Mouse (Mus musculus): ENCODE measurements around the gene Fam57b. TPM values are rescaled to one million over a fixed set of nuclear protein-coding genes. Genes with fewer than 3 reads are reported as not detected.

Fam57b gene
- polyA plus RNA-seq, 1 experiment, result not detected

- TF ChIP-seq CTCF (IDR thresholded peaks at IDR 0.05; ENCODE audit: control insufficient read depth, insufficient read depth, low read length) (no peak), POLR2A (IDR thresholded peaks at IDR 0.05; ENCODE audit: borderline replicate concordance, control insufficient read depth, low read depth, low read length) (no peak)
- Histone ChIP-seq H3K4me3 (replicated peaks; ENCODE audit: control insufficient read depth, low read depth, low read length) (no peak overlapping the region), H3K4me1 (ENCODE audit: control insufficient read depth, insufficient read depth, low read length) (no peaks in the 10 kb centered on the region), H3K27ac (ENCODE audit: control insufficient read depth, insufficient read depth, low read depth, low read length, poor library complexity) (no peak overlapping the region)
- 95% methylated on average over 2 of the region's 2 CpGs for WGBS
Measured at GRCm38 (mm10) chr7:126867534-126867933, 70.1 kb downstream of the Fam57b start.

DNA sequence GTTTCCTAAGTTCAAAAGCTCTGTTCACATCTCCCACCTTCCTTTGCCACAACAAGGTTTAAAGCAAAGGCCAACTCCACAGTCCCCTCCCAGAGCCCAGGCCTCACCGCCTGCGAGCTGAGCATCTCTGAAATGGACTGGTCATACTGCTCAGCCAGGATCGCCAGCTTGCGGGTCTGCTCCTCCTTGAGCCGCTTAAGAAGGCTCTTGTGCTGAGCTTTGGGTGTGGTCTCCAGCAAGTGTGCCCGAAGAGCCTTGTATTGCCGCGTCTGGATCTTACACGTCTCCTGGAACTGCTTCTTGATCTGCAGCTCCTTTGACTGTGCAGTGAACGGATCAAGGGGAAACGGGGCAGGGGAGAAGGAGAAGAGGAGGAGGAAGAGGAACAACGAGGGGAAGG is 70.5 kb downstream of the Fam57b start:
- H3K4me1 ChIP-seq (ENCODE audit: control insufficient read depth, insufficient read depth, low read length), result no peaks in the 10 kb centered on the region
- TF ChIP-seq CTCF (IDR thresholded peaks at IDR 0.05; ENCODE audit: control insufficient read depth, insufficient read depth, low read length) (no peak), POLR2A (IDR thresholded peaks at IDR 0.05; ENCODE audit: borderline replicate concordance, control insufficient read depth, low read depth, low read length) (no peak)
- no peak overlapping the region for H3K4me3 ChIP-seq (replicated peaks; ENCODE audit: control insufficient read depth, low read depth, low read length)
- 77% methylated on average over 12 of the region's 12 CpGs for WGBS
- H3K27ac ChIP-seq (ENCODE audit: control insufficient read depth, insufficient read depth, low read depth, low read length, poor library complexity), result no peak overlapping the region

- H3K27ac ChIP-seq (ENCODE audit: control insufficient read depth, insufficient read depth, low read depth, low read length, poor library complexity), result no peak overlapping the region
- no peaks in the 10 kb centered on the region for H3K4me1 ChIP-seq (ENCODE audit: control insufficient read depth, insufficient read depth, low read length)
- no peak overlapping the region for H3K4me3 ChIP-seq (replicated peaks; ENCODE audit: control insufficient read depth, low read depth, low read length)
- WGBS, result 92% methylated on average over 23 of the region's 23 CpGs
- no peak for TF ChIP-seq CTCF (IDR thresholded peaks at IDR 0.05; ENCODE audit: control insufficient read depth, insufficient read depth, low read length)
- no peak for TF ChIP-seq POLR2A (IDR thresholded peaks at IDR 0.05; ENCODE audit: borderline replicate concordance, control insufficient read depth, low read depth, low read length)
Measured at GRCm38 (mm10) chr7:126869780-126870519, 72.5 kb downstream of the Fam57b start.

- no peak for TF ChIP-seq POLR2A (IDR thresholded peaks at IDR 0.05; ENCODE audit: borderline replicate concordance, control insufficient read depth, low read depth, low read length)
- no peak for TF ChIP-seq CTCF (IDR thresholded peaks at IDR 0.05; ENCODE audit: control insufficient read depth, insufficient read depth, low read length)
- Histone ChIP-seq H3K27ac (ENCODE audit: control insufficient read depth, insufficient read depth, low read depth, low read length, poor library complexity) (no peak overlapping the region), H3K4me1 (ENCODE audit: control insufficient read depth, insufficient read depth, low read length) (no peaks in the 10 kb centered on the region), H3K4me3 (replicated peaks; ENCODE audit: control insufficient read depth, low read depth, low read length) (no peak overlapping the region)
- WGBS, result 83% methylated on average over 2 of the region's 2 CpGs
Measured at GRCm38 (mm10) chr7:126870520-126870891, 73.0 kb downstream of the Fam57b start.

DNA sequence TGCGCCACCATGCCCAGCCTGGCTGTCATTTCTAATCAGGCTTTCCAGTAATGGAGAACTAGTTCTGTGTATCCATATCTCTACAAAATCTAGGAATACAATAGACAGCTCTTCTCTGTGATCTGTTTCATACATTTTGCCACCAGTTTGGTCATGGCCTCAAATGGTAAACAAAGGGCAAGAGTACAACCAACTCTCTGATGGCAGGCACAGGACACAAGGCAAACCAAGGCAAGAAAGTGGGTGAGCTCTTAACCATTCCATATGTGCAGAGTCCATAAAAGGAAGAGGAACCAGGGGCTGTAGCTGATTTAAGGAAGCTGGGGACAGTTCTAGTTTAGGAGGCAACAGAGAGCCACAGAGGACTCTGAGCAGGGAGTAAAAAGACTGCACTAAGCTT is 79.8 kb downstream of the Fam57b start:
- TF ChIP-seq CTCF (IDR thresholded peaks at IDR 0.05; ENCODE audit: control insufficient read depth, insufficient read depth, low read length), result no peak
- no peak for TF ChIP-seq POLR2A (IDR thresholded peaks at IDR 0.05; ENCODE audit: borderline replicate concordance, control insufficient read depth, low read depth, low read length)
- WGBS, result 100% methylated on average over 1 of the region's 1 CpGs
- no peak overlapping the region for H3K27ac ChIP-seq (ENCODE audit: control insufficient read depth, insufficient read depth, low read depth, low read length, poor library complexity)
- H3K4me1 ChIP-seq (ENCODE audit: control insufficient read depth, insufficient read depth, low read length), result peaks cover 3% of the 10 kb centered on the region; the same call in 1 of the 2 replicates
- H3K4me3 ChIP-seq (replicated peaks; ENCODE audit: control insufficient read depth, low read depth, low read length), result no peak overlapping the region

Other genes starting within 250 kb of the Fam57b start
- 52.3 and 90.2 TPM in 2 replicates for gene Eif3c, start 231.3 kb upstream of the Fam57b start, polyA plus RNA-seq (2011; ENCODE audit: insufficient read depth, insufficient read length, low replicate concordance, missing spikeins)
- 21.2 and 45.7 TPM in 2 replicates for gene Apobr, start 212.7 kb upstream of the Fam57b start, polyA plus RNA-seq (2011; ENCODE audit: insufficient read depth, insufficient read length, low replicate concordance, missing spikeins)
- 98.2 and 269 TPM in 2 replicates for gene Cln3, start 211.9 kb upstream of the Fam57b start, polyA plus RNA-seq (2011; ENCODE audit: insufficient read depth, insufficient read length, low replicate concordance, missing spikeins)
- gene Il27, start 202.7 kb upstream of the Fam57b start, polyA plus RNA-seq (2011; ENCODE audit: insufficient read depth, insufficient read length, low replicate concordance, missing spikeins), result 1.9 and 6.0 TPM in 2 replicates
- 28.1 and 37.6 TPM in 2 replicates for gene Nupr1, start 166.8 kb upstream of the Fam57b start, polyA plus RNA-seq (2011; ENCODE audit: insufficient read depth, insufficient read length, low replicate concordance, missing spikeins)
- gene Sgf29, start 148.4 kb upstream of the Fam57b start, polyA plus RNA-seq (2011; ENCODE audit: insufficient read depth, insufficient read length, low replicate concordance, missing spikeins), result 25.8 and 27.0 TPM in 2 replicates
- 14.2 and 34.1 TPM in 2 replicates for gene Sult1a1, start 121.2 kb upstream of the Fam57b start, polyA plus RNA-seq (2011; ENCODE audit: insufficient read depth, insufficient read length, low replicate concordance, missing spikeins)
- 77.8 and 182 TPM in 2 replicates for gene Bola2, start 102.3 kb upstream of the Fam57b start, polyA plus RNA-seq (2011; ENCODE audit: insufficient read depth, insufficient read length, low replicate concordance, missing spikeins)
- 5.0 and 11.1 TPM in 2 replicates for gene Slx1b, start 101.9 kb upstream of the Fam57b start, polyA plus RNA-seq (2011; ENCODE audit: insufficient read depth, insufficient read length, low replicate concordance, missing spikeins)
- 370 and 776 TPM in 2 replicates for gene Coro1a, start 89.9 kb upstream of the Fam57b start, polyA plus RNA-seq (2011; ENCODE audit: insufficient read depth, insufficient read length, low replicate concordance, missing spikeins)
- gene Mapk3, start 38.1 kb upstream of the Fam57b start, polyA plus RNA-seq (2011; ENCODE audit: insufficient read depth, insufficient read length, low replicate concordance, missing spikeins), result 78.4 and 117 TPM in 2 replicates
- gene Gdpd3, start 31.3 kb upstream of the Fam57b start, polyA plus RNA-seq (2011; ENCODE audit: insufficient read depth, insufficient read length, low replicate concordance, missing spikeins), result 20.1 and 40.1 TPM in 2 replicates
- gene Ypel3, start 20.7 kb upstream of the Fam57b start, polyA plus RNA-seq (2011; ENCODE audit: insufficient read depth, insufficient read length, low replicate concordance, missing spikeins), result 236 and 411 TPM in 2 replicates
- gene Tbx6, start 16.2 kb upstream of the Fam57b start, polyA plus RNA-seq (2011; ENCODE audit: insufficient read depth, insufficient read length, low replicate concordance, missing spikeins), result 7.5 and 13.7 TPM in 2 replicates
- gene Ppp4c, start 5.2 kb upstream of the Fam57b start, polyA plus RNA-seq (2011; ENCODE audit: insufficient read depth, insufficient read length, low replicate concordance, missing spikeins), result 90.6 and 130 TPM in 2 replicates
- not detected in 2 replicates for gene 4930451I11Rik, start 34.0 kb downstream of the Fam57b start, polyA plus RNA-seq (2011; ENCODE audit: insufficient read depth, insufficient read length, low replicate concordance, missing spikeins)
- gene Doc2a, start 49.7 kb downstream of the Fam57b start, polyA plus RNA-seq (2011; ENCODE audit: insufficient read depth, insufficient read length, low replicate concordance, missing spikeins), result not detected in 2 replicates
- gene Hirip3, start 64.3 kb downstream of the Fam57b start, polyA plus RNA-seq (2011; ENCODE audit: insufficient read depth, insufficient read length, low replicate concordance, missing spikeins), result 77.2 and 107 TPM in 2 replicates
- gene Ino80e, start 64.7 kb downstream of the Fam57b start, polyA plus RNA-seq (2011; ENCODE audit: insufficient read depth, insufficient read length, low replicate concordance, missing spikeins), result 38.1 and 59.7 TPM in 2 replicates
- 113 and 149 TPM in 2 replicates for gene Taok2, start 87.0 kb downstream of the Fam57b start, polyA plus RNA-seq (2011; ENCODE audit: insufficient read depth, insufficient read length, low replicate concordance, missing spikeins)
- gene Tmem219, start 125.2 kb downstream of the Fam57b start, polyA plus RNA-seq (2011; ENCODE audit: insufficient read depth, insufficient read length, low replicate concordance, missing spikeins), result 39.9 and 76.2 TPM in 2 replicates
- gene Kctd13, start 131.2 kb downstream of the Fam57b start, polyA plus RNA-seq (2011; ENCODE audit: insufficient read depth, insufficient read length, low replicate concordance, missing spikeins), result 4.0 and 17.3 TPM in 2 replicates
- gene Asphd1, start 151.9 kb downstream of the Fam57b start, polyA plus RNA-seq (2011; ENCODE audit: insufficient read depth, insufficient read length, low replicate concordance, missing spikeins), result not detected in 2 replicates
- 0.83 and 3.5 TPM in 2 replicates for gene Sez6l2, start 152.9 kb downstream of the Fam57b start, polyA plus RNA-seq (2011; ENCODE audit: insufficient read depth, insufficient read length, low replicate concordance, missing spikeins)
- 51.4 and 89.1 TPM in 2 replicates for gene Cdipt, start 178.2 kb downstream of the Fam57b start, polyA plus RNA-seq (2011; ENCODE audit: insufficient read depth, insufficient read length, low replicate concordance, missing spikeins)
- gene Cdiptos, start 178.4 kb downstream of the Fam57b start, polyA plus RNA-seq (2011; ENCODE audit: insufficient read depth, insufficient read length, low replicate concordance, missing spikeins), result 2.3 and 2.4 TPM in 2 replicates
- gene Mvp, start 217.0 kb downstream of the Fam57b start, polyA plus RNA-seq (2011; ENCODE audit: insufficient read depth, insufficient read length, low replicate concordance, missing spikeins), result 6.3 and 15.1 TPM in 2 replicates
- gene Pagr1b, start 218.8 kb downstream of the Fam57b start, polyA plus RNA-seq (2011; ENCODE audit: insufficient read depth, insufficient read length, low replicate concordance, missing spikeins), result not detected in 2 replicates
- 20.4 TPM in 1 of 2 replicates, not detected in the other for gene Pagr1a, start 219.7 kb downstream of the Fam57b start, polyA plus RNA-seq (2011; ENCODE audit: insufficient read depth, insufficient read length, low replicate concordance, missing spikeins)
- gene Gm42742, start 223.4 kb downstream of the Fam57b start, polyA plus RNA-seq (2011; ENCODE audit: insufficient read depth, insufficient read length, low replicate concordance, missing spikeins), result 11.2 and 52.5 TPM in 2 replicates
- gene Prrt2, start 223.5 kb downstream of the Fam57b start, polyA plus RNA-seq (2011; ENCODE audit: insufficient read depth, insufficient read length, low replicate concordance, missing spikeins), result 5.3 TPM in 1 of 2 replicates, not detected in the other
- 153 and 314 TPM in 2 replicates for gene Maz, start 229.4 kb downstream of the Fam57b start, polyA plus RNA-seq (2011; ENCODE audit: insufficient read depth, insufficient read length, low replicate concordance, missing spikeins)
- gene Kif22, start 244.8 kb downstream of the Fam57b start, polyA plus RNA-seq (2011; ENCODE audit: insufficient read depth, insufficient read length, low replicate concordance, missing spikeins), result 114 and 164 TPM in 2 replicates